Mouse (Mus musculus): ENCODE results near the gene Ecel1. TPM values are rescaled to one million over a fixed set of nuclear protein-coding genes. Genes with fewer than 3 reads are reported as not detected.

Gene Ecel1
- total RNA-seq, 1 experiment from 2014 or later: not detected

GRCm38 (mm10) chr1:87108564-87108963, 47.8 kb downstream of the Ecel1 start:
- no peak for ATAC-seq (replicated peaks; ENCODE audit: low read depth, poor library complexity, severe bottlenecking)

GRCm38 (mm10) chr1:87106536-87106935, 49.8 kb downstream of the Ecel1 start:
- no peak for ATAC-seq (replicated peaks; ENCODE audit: low read depth, poor library complexity, severe bottlenecking)

- peak; percentile 77 for ATAC-seq (replicated peaks; ENCODE audit: low read depth, poor library complexity, severe bottlenecking)
Observed at GRCm38 (mm10) chr1:87103936-87104335, 52.4 kb downstream of the Ecel1 start.

- no peak for ATAC-seq (replicated peaks; ENCODE audit: low read depth, poor library complexity, severe bottlenecking)
Observed at GRCm38 (mm10) chr1:87102114-87102513, 54.2 kb downstream of the Ecel1 start.

GRCm38 (mm10) chr1:87101411-87101810, 54.9 kb downstream of the Ecel1 start, which contains the start of gene Alpi:
Gene Alpi (minus strand): TSS chr1:87101606.
- no peak for ATAC-seq (replicated peaks; ENCODE audit: low read depth, poor library complexity, severe bottlenecking)

GRCm38 (mm10) chr1:87098358-87098975, 57.9 kb downstream of the Ecel1 start:
- peak; percentile 84 for ATAC-seq (replicated peaks; ENCODE audit: low read depth, poor library complexity, severe bottlenecking)

Other genes with a start within 250 kb of the Ecel1 start
- not detected in 2 replicates for gene Alppl2, start 66.6 kb downstream of the Ecel1 start, total RNA-seq (2017)
- not detected in 2 replicates for gene Alpi, start 54.9 kb downstream of the Ecel1 start, total RNA-seq (2017)
- gene Akp3, start 31.5 kb downstream of the Ecel1 start, total RNA-seq (2017): not detected in 2 replicates
- not detected in 2 replicates for gene Prss56, start 26.8 kb upstream of the Ecel1 start, total RNA-seq (2017)
- not detected in 2 replicates for gene Chrnd, start 34.1 kb upstream of the Ecel1 start, total RNA-seq (2017)
- gene Chrng, start 48.1 kb upstream of the Ecel1 start, total RNA-seq (2017): not detected in 2 replicates
- gene Eif4e2, start 57.4 kb upstream of the Ecel1 start, total RNA-seq (2017): 147 and 157 TPM in 2 replicates
- gene Efhd1, start 107.8 kb upstream of the Ecel1 start, total RNA-seq (2017): not detected in 2 replicates
- gene Gigyf2, start 170.5 kb upstream of the Ecel1 start, total RNA-seq (2017): 134 and 174 TPM in 2 replicates
- gene Kcnj13, start 238.2 kb upstream of the Ecel1 start, total RNA-seq (2017): not detected in 2 replicates